Mouse (Mus musculus): ENCODE data around the gene Gsg1.
A peak's percentile ranks its signal among the peaks of the same experiment; 100 is the strongest.

The Gsg1 gene

GRCm38 (mm10) chr6:135254153-135254552 lies at the start of gene Gsg1:
Gsg1 (minus strand) TSS chr6:135254351.
- peak in 1 of 2 experiments; percentile 26 for DNase-seq

- DNase-seq, result peak in 1 of 2 experiments; percentile 66
Observed at GRCm38 (mm10) chr6:135302421-135303125, 48.4 kb upstream of the Gsg1 start.

- peak in 1 of 2 experiments; percentile 65 for DNase-seq
Observed at GRCm38 (mm10) chr6:135300469-135300868, 46.3 kb upstream of the Gsg1 start.

- DNase-seq, result no peak
Observed at GRCm38 (mm10) chr6:135299024-135299550, 44.9 kb upstream of the Gsg1 start.

- DNase-seq, result no peak
Observed at GRCm38 (mm10) chr6:135297570-135297969, 43.4 kb upstream of the Gsg1 start.

- DNase-seq, result peak; percentile 61 to 67
Observed at GRCm38 (mm10) chr6:135296267-135296666, 42.1 kb upstream of the Gsg1 start.

- peak; percentile 64 to 72 for DNase-seq
Observed at GRCm38 (mm10) chr6:135295082-135295861, 41.1 kb upstream of the Gsg1 start.

- DNase-seq, result no peak
Observed at GRCm38 (mm10) chr6:135294150-135294549, 40.0 kb upstream of the Gsg1 start.

GRCm38 (mm10) chr6:135292391-135292790 lies 38.2 kb upstream of the Gsg1 start:
- peak; percentile 61 to 71 for DNase-seq

- DNase-seq, result no peak
Observed at GRCm38 (mm10) chr6:135279856-135280255, 25.7 kb upstream of the Gsg1 start.

- no peak for DNase-seq
Observed at GRCm38 (mm10) chr6:135279286-135279685, 25.1 kb upstream of the Gsg1 start.

- no peak for DNase-seq
Observed at GRCm38 (mm10) chr6:135278302-135278701, 24.2 kb upstream of the Gsg1 start.

GRCm38 (mm10) chr6:135276474-135277295 lies 22.5 kb upstream of the Gsg1 start:
- DNase-seq, result no peak

GRCm38 (mm10) chr6:135275231-135275630 lies 21.1 kb upstream of the Gsg1 start:
- no peak for DNase-seq

- DNase-seq, result no peak
Observed at GRCm38 (mm10) chr6:135273066-135273465, 18.9 kb upstream of the Gsg1 start.

GRCm38 (mm10) chr6:135271761-135272160 lies 17.6 kb upstream of the Gsg1 start:
- DNase-seq, result no peak

GRCm38 (mm10) chr6:135269626-135270025 lies 15.5 kb upstream of the Gsg1 start:
- DNase-seq, result no peak

- no peak for DNase-seq
Observed at GRCm38 (mm10) chr6:135268392-135268791, 14.2 kb upstream of the Gsg1 start.

GRCm38 (mm10) chr6:135267221-135267620 lies 13.1 kb upstream of the Gsg1 start:
- DNase-seq, result no peak

- no peak for DNase-seq
Observed at GRCm38 (mm10) chr6:135266056-135266455, 11.9 kb upstream of the Gsg1 start.

GRCm38 (mm10) chr6:135264136-135264535 lies 10.0 kb upstream of the Gsg1 start:
- DNase-seq, result no peak

- DNase-seq, result no peak
Observed at GRCm38 (mm10) chr6:135262565-135262964, 8.4 kb upstream of the Gsg1 start.

- no peak for DNase-seq
Observed at GRCm38 (mm10) chr6:135261124-135261523, 7.0 kb upstream of the Gsg1 start.

Measured in lung, adult 18-20 months (tissue).